Mouse (Mus musculus) midbrain, embryonic 13.5 days (tissue): ENCODE measurements around the gene Crb3. TPM values are rescaled to one million over a fixed set of nuclear protein-coding genes. Genes with fewer than 3 reads are reported as not detected.
"Not testable (repeated sequence)": the region's sequence is repeated elsewhere in the genome, so short reads cannot be mapped to it uniquely, and the experiment has no call there.

Experiments used
- ATAC-seq: fragments of 200-750 bp; cut with Nextera tagmentation; 2 replicates; pipeline ENCODE4 v1.8.0; 2017; ENCODE audit warnings: mild to moderate bottlenecking, moderate TSS enrichment, moderate library complexity
- H3K27ac ChIP-seq: fragments of 300-500 bp; sonication (generic); 2 replicates; pipeline ENCODE4 v1.5.1; 2015; ENCODE audit warnings: inconsistent platforms, mild to moderate bottlenecking, moderate library complexity
- H3K27me3 ChIP-seq: fragments of 300-500 bp; sonication (generic); 2 replicates; pipeline ENCODE4 v1.6.1; 2015; ENCODE audit warnings: mild to moderate bottlenecking, inconsistent platforms
- H3K36me3 ChIP-seq: fragments of 300-500 bp; sonication (generic); 2 replicates; pipeline ENCODE4 v1.6.1; 2015; ENCODE audit warnings: mild to moderate bottlenecking, inconsistent platforms
- H3K4me1 ChIP-seq: fragments of 300-500 bp; sonication (generic); replicated peaks from 2 replicates; pipeline ENCODE4 v1.6.1; 2015; ENCODE audit warnings: inconsistent platforms
- H3K4me2 ChIP-seq: fragments of 300-500 bp; sonication (generic); replicated peaks from 2 replicates; pipeline ENCODE4 v1.6.1; 2015; ENCODE audit warnings: moderate library complexity, mild to moderate bottlenecking, inconsistent platforms
- H3K4me3 ChIP-seq: fragments of 300-500 bp; sonication (generic); replicated peaks from 2 replicates; pipeline ENCODE4 v1.5.1; 2015; ENCODE audit warnings: mild to moderate bottlenecking, inconsistent platforms
- H3K9ac ChIP-seq: fragments of 300-500 bp; sonication (generic); replicated peaks from 2 replicates; pipeline ENCODE4 v1.6.1; 2015; ENCODE audit warnings: mild to moderate bottlenecking, inconsistent platforms
- H3K9me3 ChIP-seq: fragments of 300-500 bp; sonication (generic); 2 replicates; pipeline ENCODE4 v1.6.1; 2016; ENCODE audit warnings: mild to moderate bottlenecking, inconsistent platforms
- WGBS: fragments of 180-500 bp; shearing (Covaris S2); methylation state at CpG from one replicate; pipeline ENCODE4 v1.1.7; 2015; 5-methylcytosine and 5-hydroxymethylcytosine counted together
- polyA plus RNA-seq: library from polyadenylated mRNA; unstranded; fragments of >200 nt; fragmentation: Nextera tagmentation; extraction: Ambion mirVana; gene quantifications from 2 replicates; pipeline ENCODE4 v1.2.1, GENCODE M21; 2015

The Crb3 gene
- polyA plus RNA-seq, 1 experiment from 2014 or later, result 1.2 TPM

- H3K4me1 ChIP-seq, result no peaks in the 10 kb centered on the region
- WGBS, result 43% methylated on average over 8 of the region's 8 CpGs
- no peak overlapping the region for H3K4me2 ChIP-seq
- H3K4me3 ChIP-seq, result no peak overlapping the region
- H3K27me3 ChIP-seq, result peaks cover 18% of the 10 kb centered on the region
- H3K9me3 ChIP-seq, result no peaks in the 10 kb centered on the region
- H3K9ac ChIP-seq, result no peak overlapping the region
- H3K27ac ChIP-seq, result no peak overlapping the region
- H3K36me3 ChIP-seq, result no peaks in the 10 kb centered on the region
- ATAC-seq, result no peak
These were observed 19.9 kb upstream of the Crb3 start for GRCm38 (mm10) chr17:57038978-57039377.

GRCm38 (mm10) chr17:57041554-57041953, 17.4 kb upstream of the Crb3 start, which contains the start of gene Slc25a41:
Gene Slc25a41 (minus strand): TSS chr17:57041654.
- H3K36me3 ChIP-seq, result peaks cover 20% of the 10 kb centered on the region
- ATAC-seq, result no peak
- no peaks in the 10 kb centered on the region for H3K9me3 ChIP-seq
- no peak within 1 kb of the TSS for H3K4me3 ChIP-seq
- no peaks in the 10 kb centered on the region for H3K4me1 ChIP-seq
- peaks cover 15% of the 10 kb centered on the region for H3K27me3 ChIP-seq
- H3K27ac ChIP-seq, result no peak within 1 kb of the TSS
- no peak within 1 kb of the TSS for H3K9ac ChIP-seq
- H3K4me2 ChIP-seq, result no peak within 1 kb of the TSS
- 76% methylated on average over 8 of the region's 8 CpGs for WGBS

DNA sequence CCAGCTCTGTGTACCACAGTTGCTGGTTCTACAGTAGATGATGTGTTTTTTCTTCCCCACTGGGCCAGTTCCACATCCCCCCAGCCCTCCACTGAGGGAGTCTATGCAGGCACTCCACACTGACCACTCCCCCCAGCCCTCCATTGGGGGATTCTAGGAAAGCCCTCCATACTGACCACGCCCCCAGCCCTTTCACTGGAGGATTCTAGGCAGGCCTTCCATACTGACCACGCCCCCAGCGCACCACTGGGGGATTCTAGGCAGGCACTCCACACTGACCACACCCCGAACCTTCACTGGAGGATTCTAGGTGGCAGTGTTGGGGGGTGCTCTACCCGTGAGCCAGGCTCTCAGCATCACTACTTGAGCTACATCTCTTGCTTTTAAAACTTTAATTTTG, 11.5 kb upstream of the Crb3 start:
- Histone ChIP-seq H3K9ac (no peak overlapping the region), H3K36me3 (peaks cover 71% of the 10 kb centered on the region), H3K9me3 (no peaks in the 10 kb centered on the region), H3K4me2 (no peak overlapping the region), H3K27ac (no peak overlapping the region), H3K27me3 (no peaks in the 10 kb centered on the region), H3K4me3 (no peak overlapping the region), H3K4me1 (no peaks in the 10 kb centered on the region)
- 41% methylated on average over 5 of the region's 5 CpGs for WGBS
- ATAC-seq, result peak; percentile 48

- Histone ChIP-seq H3K9me3 (no peaks in the 10 kb centered on the region), H3K27me3 (no peaks in the 10 kb centered on the region), H3K4me2 (no peak overlapping the region), H3K36me3 (peaks cover 85% of the 10 kb centered on the region), H3K4me3 (no peak overlapping the region), H3K27ac (no peak overlapping the region), H3K4me1 (no peaks in the 10 kb centered on the region), H3K9ac (no peak overlapping the region)
- 94% methylated on average over 3 of the region's 3 CpGs for WGBS
- ATAC-seq, result no peak
These were observed 10.1 kb upstream of the Crb3 start for GRCm38 (mm10) chr17:57048816-57049215.

DNA sequence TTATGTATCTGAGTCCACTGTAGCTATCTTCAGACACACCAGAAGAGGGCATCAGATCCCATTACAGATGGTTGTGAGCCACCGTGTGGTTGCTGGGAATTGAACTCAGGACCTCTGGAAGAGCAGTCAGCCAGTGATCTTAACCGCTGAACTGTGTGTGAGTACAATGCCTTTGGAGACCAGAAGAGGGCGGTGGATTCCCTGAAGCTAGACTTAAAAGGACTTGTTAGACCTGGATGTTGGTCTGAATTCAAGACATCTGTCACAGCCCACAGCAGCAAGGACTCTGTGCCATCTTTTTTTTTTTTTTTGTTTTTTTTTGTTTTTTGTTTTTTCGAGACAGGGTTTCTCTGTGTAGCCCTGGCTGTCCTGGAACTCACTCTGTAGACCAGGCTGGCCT, 7.2 kb upstream of the Crb3 start:
- not testable (repeated sequence) for H3K27me3 ChIP-seq, H3K9ac ChIP-seq, H3K9me3 ChIP-seq, H3K4me2 ChIP-seq, ATAC-seq, H3K4me1 ChIP-seq, H3K27ac ChIP-seq, H3K4me3 ChIP-seq
- 86% methylated on average over 4 of the region's 4 CpGs for WGBS
- peaks cover 92% of the 10 kb centered on the region for H3K36me3 ChIP-seq

- no peak for ATAC-seq
- Histone ChIP-seq H3K27me3 (peaks cover 4% of the 10 kb centered on the region), H3K9me3 (no peaks in the 10 kb centered on the region), H3K9ac (no peak overlapping the region), H3K4me3 (no peak overlapping the region), H3K27ac (no peak overlapping the region), H3K36me3 (peaks cover 60% of the 10 kb centered on the region), H3K4me1 (peaks cover 18% of the 10 kb centered on the region), H3K4me2 (no peak overlapping the region)
- 88% methylated on average over 3 of the region's 3 CpGs for WGBS
These were observed 2.7 kb upstream of the Crb3 start for GRCm38 (mm10) chr17:57056246-57056645.

- Histone ChIP-seq H3K4me2 (peak within 1 kb of the TSS; percentile 74), H3K27ac (peak within 1 kb of the TSS; percentile 85), H3K9ac (peak within 1 kb of the TSS; percentile 85), H3K27me3 (peaks cover 34% of the 10 kb centered on the region), H3K36me3 (peaks cover 27% of the 10 kb centered on the region), H3K9me3 (no peaks in the 10 kb centered on the region), H3K4me1 (peaks cover 29% of the 10 kb centered on the region), H3K4me3 (peak within 1 kb of the TSS; percentile 89)
- peak; percentile 74 for ATAC-seq
- WGBS, result under 1% methylated on average over 38 of the region's 45 CpGs
These were observed 627 bp downstream of the Crb3 start, which contains the start of gene Slc25a23 for GRCm38 (mm10) chr17:57059486-57059977. Gene Slc25a23 (minus strand): TSS chr17:57059863.

GRCm38 (mm10) chr17:57060231-57060801, 1.4 kb downstream of the Crb3 start:
- H3K9ac ChIP-seq, result peak overlapping the region; percentile 85
- peak; percentile 90 for ATAC-seq
- peak overlapping the region; percentile 89 for H3K4me3 ChIP-seq
- H3K4me1 ChIP-seq, result peaks cover 29% of the 10 kb centered on the region
- H3K27me3 ChIP-seq, result peaks cover 41% of the 10 kb centered on the region
- H3K36me3 ChIP-seq, result peaks cover 20% of the 10 kb centered on the region
- WGBS, result 2% methylated on average over 43 of the region's 44 CpGs
- H3K4me2 ChIP-seq, result peak overlapping the region; percentile 74
- no peaks in the 10 kb centered on the region for H3K9me3 ChIP-seq
- peak overlapping the region; percentile 85 for H3K27ac ChIP-seq

DNA sequence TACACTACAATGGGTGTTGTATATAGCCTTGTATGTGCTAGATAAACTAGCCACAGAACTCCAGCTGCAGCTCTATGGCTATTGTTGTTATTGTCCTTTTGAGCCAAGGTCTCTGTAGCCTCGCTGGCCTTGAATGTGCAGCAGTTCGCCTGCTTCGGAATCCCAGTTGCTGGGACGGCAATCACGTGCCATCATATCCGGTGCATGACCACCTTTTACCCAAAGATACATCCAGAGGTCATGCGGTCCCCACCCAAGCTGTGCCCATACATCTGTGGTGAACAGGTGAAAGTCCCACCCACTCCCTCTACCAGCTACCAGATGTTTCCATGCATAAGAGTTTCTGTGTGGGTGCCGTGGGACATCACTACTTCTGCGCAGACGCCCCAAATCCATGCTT, 2.2 kb downstream of the Crb3 start:
- Histone ChIP-seq H3K4me2 (peak overlapping the region; percentile 74), H3K9ac (no peak overlapping the region), H3K36me3 (peaks cover 12% of the 10 kb centered on the region; the same call in 1 of the 2 replicates), H3K27ac (0 out of 2 replicates have a peak overlapping the region, but pooled peaks have one; percentile 85), H3K27me3 (peaks cover 44% of the 10 kb centered on the region), H3K4me1 (peaks cover 29% of the 10 kb centered on the region), H3K9me3 (no peaks in the 10 kb centered on the region), H3K4me3 (peak overlapping the region; percentile 89)
- no peak for ATAC-seq
- WGBS, result 35% methylated on average over 10 of the region's 10 CpGs

DNA sequence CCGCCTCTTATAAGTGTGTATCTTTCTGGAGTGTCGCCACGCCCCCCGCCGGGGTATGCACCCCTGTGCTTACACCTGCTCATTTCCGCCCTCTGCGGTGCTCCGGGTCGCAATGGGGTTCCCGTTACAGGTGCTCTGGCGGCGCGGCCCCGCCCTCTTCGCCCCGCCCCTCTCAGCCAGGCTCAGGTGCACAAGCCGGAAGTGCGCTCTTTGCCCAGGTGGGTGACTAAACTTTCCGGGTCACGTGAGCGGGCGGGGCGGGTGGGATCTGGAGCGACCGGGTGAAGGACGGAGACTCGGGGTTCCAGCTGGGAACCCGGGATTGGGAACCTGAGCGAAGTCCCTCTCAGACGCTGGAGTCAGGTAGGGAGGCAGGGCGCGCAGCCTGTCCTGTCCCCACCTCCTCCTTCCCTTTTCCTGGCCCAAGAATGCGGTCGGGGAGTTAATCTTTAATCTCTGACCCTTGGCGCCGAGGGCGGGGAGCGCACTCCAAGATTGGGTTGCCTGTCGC, 3.2 kb downstream of the Crb3 start:
- Histone ChIP-seq H3K9me3 (no peaks in the 10 kb centered on the region), H3K4me3 (peak overlapping the region; percentile 28), H3K4me1 (peaks cover 29% of the 10 kb centered on the region), H3K36me3 (0 out of 2 replicates have a peak, but pooled peaks cover 4% of the 10 kb centered on the region), H3K27me3 (peaks cover 44% of the 10 kb centered on the region), H3K9ac (peak overlapping the region; percentile 39; the same call in 1 of the 2 replicates), H3K4me2 (peak overlapping the region; percentile 52), H3K27ac (no peak overlapping the region)
- ATAC-seq, result no peak
- WGBS, result under 1% methylated on average over 39 of the region's 39 CpGs

DNA sequence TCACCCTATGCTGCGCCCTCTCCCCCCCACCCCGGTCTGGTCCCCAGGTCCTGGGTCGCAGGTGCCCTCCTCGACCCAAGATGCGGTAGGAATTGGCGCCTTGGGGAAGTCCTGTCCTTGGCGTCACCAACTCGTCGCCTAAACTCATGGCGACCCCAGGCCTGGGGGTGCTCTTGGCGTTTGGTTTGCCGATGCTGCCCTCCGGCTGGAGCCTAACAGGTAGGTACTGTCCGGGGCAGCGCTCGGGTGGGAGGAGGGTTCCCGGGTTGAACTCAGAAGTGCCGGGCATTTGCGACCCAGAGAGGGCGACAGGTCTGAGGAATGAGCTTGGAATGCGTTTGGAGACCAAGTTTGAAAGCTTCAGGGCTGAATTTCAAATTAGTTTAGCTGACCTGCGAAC, 3.6 kb downstream of the Crb3 start:
- no peak overlapping the region for H3K27ac ChIP-seq
- peak overlapping the region; percentile 52 for H3K4me2 ChIP-seq
- H3K27me3 ChIP-seq, result peaks cover 44% of the 10 kb centered on the region
- H3K36me3 ChIP-seq, result no peaks in the 10 kb centered on the region
- 2% methylated on average over 22 of the region's 22 CpGs for WGBS
- no peak overlapping the region for H3K9ac ChIP-seq
- no peaks in the 10 kb centered on the region for H3K9me3 ChIP-seq
- peaks cover 29% of the 10 kb centered on the region for H3K4me1 ChIP-seq
- H3K4me3 ChIP-seq, result peak overlapping the region; percentile 28
- no peak for ATAC-seq

DNA sequence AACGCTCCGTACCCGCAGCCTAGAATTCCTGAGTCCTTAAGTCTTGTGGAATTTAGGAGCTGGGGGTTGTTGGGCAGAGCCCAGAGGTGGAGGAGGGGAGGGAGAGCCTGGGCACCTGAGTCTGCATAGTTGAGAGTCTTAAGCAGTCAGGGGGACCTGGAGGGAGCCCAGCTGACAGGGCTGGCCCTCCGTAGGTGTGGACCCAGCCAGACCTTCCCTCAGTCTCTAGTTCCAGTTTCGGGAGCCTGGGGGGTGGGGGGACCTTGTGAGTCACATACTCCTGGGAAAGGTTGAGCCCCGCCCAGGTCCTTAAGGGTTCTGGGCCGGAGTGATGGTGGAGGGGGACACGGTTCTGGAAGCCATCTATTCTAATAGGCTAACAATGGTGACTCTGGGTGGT, 4.1 kb downstream of the Crb3 start:
- WGBS, result 11% methylated on average over 8 of the region's 8 CpGs
- peaks cover 27% of the 10 kb centered on the region for H3K4me1 ChIP-seq
- H3K9ac ChIP-seq, result no peak overlapping the region
- no peaks in the 10 kb centered on the region for H3K36me3 ChIP-seq
- H3K27me3 ChIP-seq, result peaks cover 44% of the 10 kb centered on the region
- ATAC-seq, result no peak
- H3K4me2 ChIP-seq, result no peak overlapping the region
- H3K27ac ChIP-seq, result no peak overlapping the region
- H3K4me3 ChIP-seq, result no peak overlapping the region
- no peaks in the 10 kb centered on the region for H3K9me3 ChIP-seq
